Mouse (Mus musculus) thymus, adult 2 months (tissue): ENCODE results near the gene Mrpl2. TPM values are rescaled to one million over a fixed set of nuclear protein-coding genes. Genes with fewer than 3 reads are reported as not detected.

Experiments used
- DNase-seq: peaks from one replicate; pipeline ENCODE4 v3.0.0; 2021
- H3K27ac ChIP-seq: fragments of 200-500 bp; 2 replicates; pipeline ENCODE4 v1.5.1; 2012; ENCODE audit warnings: low read length, control low read depth; ENCODE audit not compliant: control insufficient read depth, insufficient read depth
- H3K27me3 ChIP-seq: fragments of 200-500 bp; 2 replicates; pipeline ENCODE4 v1.6.1; 2012; ENCODE audit warnings: mild to moderate bottlenecking, low read length, moderate library complexity, mixed read lengths; ENCODE audit not compliant: control insufficient read depth, insufficient read depth
- H3K36me3 ChIP-seq: fragments of 200-500 bp; 2 replicates; pipeline ENCODE4 v1.6.1; 2012; ENCODE audit warnings: mild to moderate bottlenecking, low read length, moderate library complexity; ENCODE audit not compliant: control insufficient read depth, insufficient read depth
- H3K4me1 ChIP-seq: fragments of 200-500 bp; replicated peaks from 2 replicates; pipeline ENCODE4 v1.6.1; 2012; ENCODE audit warnings: low read length; ENCODE audit not compliant: control insufficient read depth, insufficient read depth
- H3K4me3 ChIP-seq: fragments of 200-500 bp; 2 replicates; pipeline ENCODE4 v1.5.1; 2012; ENCODE audit warnings: mild to moderate bottlenecking, low read length, control low read depth, moderate library complexity; ENCODE audit not compliant: control insufficient read depth, insufficient read depth
- CTCF ChIP-seq: fragments of 200-500 bp; IDR thresholded peaks from 2 replicates; pipeline ENCODE4 v1.5.1; 2012; ENCODE audit warnings: mild to moderate bottlenecking, control low read depth, low read length, moderate library complexity, borderline replicate concordance; ENCODE audit not compliant: control insufficient read depth, poor library complexity, insufficient read depth; ENCODE audit errors: extremely low read depth
- POLR2A ChIP-seq: fragments of 200-500 bp; IDR thresholded peaks from 2 replicates; pipeline ENCODE4 v1.6.1; 2012; ENCODE audit warnings: mild to moderate bottlenecking, low read length, control low read depth, moderate library complexity; ENCODE audit not compliant: control insufficient read depth, poor library complexity, insufficient read depth; ENCODE audit errors: extremely low read depth
- WGBS: fragments of 180-500 bp; shearing (Covaris S2); methylation state at CpG from one replicate; pipeline ENCODE4 v1.1.7; 2018; 5-methylcytosine and 5-hydroxymethylcytosine counted together
- polyA plus RNA-seq: library from polyadenylated mRNA; depleted of rRNA; stranded (reverse); fragments of >200 nt; gene quantifications from 2 replicates; pipeline ENCODE4 v1.2.3, GENCODE M21; 2012

Gene Mrpl2
- polyA plus RNA-seq, 1 experiment, result 68.3 TPM

DNA sequence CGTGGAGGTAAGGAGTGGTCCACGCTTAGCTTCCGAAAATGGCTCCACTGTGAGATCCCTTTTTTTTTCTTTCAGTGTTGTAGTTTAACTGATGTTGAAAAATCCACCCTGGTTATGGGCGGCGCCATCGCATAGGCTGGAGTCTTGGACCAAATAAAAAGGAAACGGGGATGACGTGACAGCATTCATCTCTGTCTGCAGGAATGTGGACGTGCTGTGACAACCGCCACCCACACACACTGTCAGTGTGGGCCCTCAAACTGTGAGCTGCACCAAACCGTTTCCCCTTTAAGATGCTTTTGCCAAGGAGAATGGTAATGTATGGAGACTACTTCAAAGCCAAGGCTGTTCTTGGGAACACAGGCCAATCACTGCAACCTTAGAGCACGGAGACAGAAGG, 40.0 kb upstream of the Mrpl2 start:
- DNase-seq, result no peak
- no peak overlapping the region for H3K4me3 ChIP-seq
- no peak for TF ChIP-seq POLR2A
- TF ChIP-seq CTCF, result no peak
- H3K4me1 ChIP-seq, result peaks cover 3% of the 10 kb centered on the region; the same call in 1 of the 2 replicates
- H3K36me3 ChIP-seq, result no peaks in the 10 kb centered on the region
- WGBS, result 95% methylated on average over 12 of the region's 12 CpGs
- no peaks in the 10 kb centered on the region for H3K27me3 ChIP-seq
- no peak overlapping the region for H3K27ac ChIP-seq

GRCm38 (mm10) chr17:46609721-46610514, 36.1 kb upstream of the Mrpl2 start:
- Histone ChIP-seq H3K36me3 (no peaks in the 10 kb centered on the region), H3K27me3 (no peaks in the 10 kb centered on the region), H3K4me3 (no peak overlapping the region), H3K27ac (no peak overlapping the region), H3K4me1 (peaks cover 3% of the 10 kb centered on the region; the same call in 1 of the 2 replicates)
- 64% methylated on average over 15 of the region's 15 CpGs for WGBS
- DNase-seq, result no peak
- TF ChIP-seq POLR2A, result no peak
- TF ChIP-seq CTCF, result no peak

GRCm38 (mm10) chr17:46611316-46611715, 34.7 kb upstream of the Mrpl2 start:
- TF ChIP-seq CTCF (no peak), POLR2A (no peak)
- WGBS, result 97% methylated on average over 6 of the region's 6 CpGs
- H3K27ac ChIP-seq, result no peak overlapping the region
- DNase-seq, result no peak
- H3K4me3 ChIP-seq, result no peak overlapping the region
- no peaks in the 10 kb centered on the region for H3K27me3 ChIP-seq
- H3K4me1 ChIP-seq, result peaks cover 3% of the 10 kb centered on the region; the same call in 1 of the 2 replicates
- no peaks in the 10 kb centered on the region for H3K36me3 ChIP-seq

DNA sequence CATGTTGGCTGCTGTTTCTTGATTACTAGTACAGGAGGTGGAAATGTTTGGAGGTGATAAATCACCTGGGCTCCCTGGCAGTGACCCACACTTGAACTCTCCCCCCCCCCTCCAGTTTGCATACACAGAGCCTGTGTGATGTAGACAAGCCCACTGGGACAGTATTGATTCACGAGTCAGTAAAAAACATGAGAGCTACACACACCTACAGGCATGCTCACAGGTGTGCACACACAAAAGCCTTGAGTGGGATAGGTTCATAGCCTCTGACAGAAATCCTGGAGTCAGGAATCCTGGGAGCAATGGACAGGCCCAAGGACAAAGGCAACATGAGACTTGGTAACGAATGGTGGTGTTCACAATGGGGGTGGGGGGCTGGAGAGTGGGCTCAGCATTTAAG, 33.8 kb upstream of the Mrpl2 start:
- no peak for DNase-seq
- Histone ChIP-seq H3K27me3 (no peaks in the 10 kb centered on the region), H3K4me1 (peaks cover 3% of the 10 kb centered on the region; the same call in 1 of the 2 replicates), H3K27ac (no peak overlapping the region), H3K4me3 (no peak overlapping the region), H3K36me3 (no peaks in the 10 kb centered on the region)
- no peak for TF ChIP-seq POLR2A
- no peak for TF ChIP-seq CTCF
- 87% methylated on average over 2 of the region's 2 CpGs for WGBS

GRCm38 (mm10) chr17:46612820-46613219, 33.2 kb upstream of the Mrpl2 start:
- Histone ChIP-seq H3K4me3 (no peak overlapping the region), H3K27me3 (no peaks in the 10 kb centered on the region), H3K27ac (no peak overlapping the region; the same call in 1 of the 2 replicates), H3K4me1 (peaks cover 3% of the 10 kb centered on the region; the same call in 1 of the 2 replicates), H3K36me3 (no peaks in the 10 kb centered on the region)
- no peak for TF ChIP-seq CTCF
- TF ChIP-seq POLR2A, result no peak
- no peak for DNase-seq
- 87% methylated on average over 4 of the region's 4 CpGs for WGBS

DNA sequence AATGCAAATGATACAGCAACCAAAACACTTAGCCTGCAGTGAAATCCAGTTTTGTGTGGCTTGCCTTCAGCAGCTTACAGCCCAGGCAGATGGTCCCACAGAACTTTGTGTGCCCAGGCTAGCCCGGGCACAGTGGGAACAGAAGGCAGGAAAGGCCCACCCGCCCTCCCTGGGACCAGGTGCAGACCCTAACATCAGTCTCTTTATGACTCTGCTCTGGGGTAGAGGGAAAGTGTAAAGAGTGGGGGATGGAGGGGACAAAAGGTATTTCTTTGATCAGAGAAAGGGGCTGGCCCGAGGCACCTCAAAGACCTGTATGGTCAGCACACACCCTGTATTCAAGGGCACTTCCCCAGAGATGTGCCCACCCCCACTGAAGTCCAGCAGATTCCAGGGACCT, 32.8 kb upstream of the Mrpl2 start:
- Histone ChIP-seq H3K27me3 (no peaks in the 10 kb centered on the region), H3K27ac (no peak overlapping the region), H3K36me3 (no peaks in the 10 kb centered on the region), H3K4me1 (peaks cover 3% of the 10 kb centered on the region; the same call in 1 of the 2 replicates), H3K4me3 (no peak overlapping the region)
- DNase-seq, result no peak
- TF ChIP-seq CTCF (no peak), POLR2A (no peak)
- 85% methylated on average over 3 of the region's 3 CpGs for WGBS

DNA sequence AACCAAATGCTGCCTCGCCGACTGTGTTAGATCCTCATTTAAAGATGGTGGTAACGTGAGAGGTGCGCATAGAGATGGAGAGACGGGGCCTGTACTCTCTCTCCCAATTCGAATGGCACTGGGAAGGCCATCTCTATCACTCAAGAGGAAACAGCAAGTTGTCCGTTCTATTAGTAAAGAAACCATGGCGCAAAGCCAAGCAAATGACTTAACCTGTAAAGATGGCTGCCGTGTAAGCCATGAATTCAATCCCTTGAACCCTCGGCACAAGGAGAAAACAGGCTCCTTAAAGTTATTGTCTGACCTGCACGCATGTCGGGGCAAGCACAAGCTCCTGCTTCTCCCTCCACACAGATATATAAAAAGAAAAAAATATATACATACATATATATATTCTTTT, 28.2 kb upstream of the Mrpl2 start:
- DNase-seq, result no peak
- Histone ChIP-seq H3K27ac (no peak overlapping the region), H3K4me3 (no peak overlapping the region), H3K27me3 (no peaks in the 10 kb centered on the region), H3K4me1 (peaks cover 7% of the 10 kb centered on the region; the same call in 1 of the 2 replicates), H3K36me3 (no peaks in the 10 kb centered on the region)
- WGBS, result 92% methylated on average over 12 of the region's 12 CpGs
- TF ChIP-seq CTCF, result no peak
- no peak for TF ChIP-seq POLR2A
